Mouse (Mus musculus): Measurements from ENCODE around the gene Ankrd36. TPM values are rescaled to one million over a fixed set of nuclear protein-coding genes. Genes with fewer than 3 reads are reported as not detected.
"Not testable (repeated sequence)": the region's sequence is repeated elsewhere in the genome, so short reads cannot be mapped to it uniquely, and the experiment has no call there.

The Ankrd36 gene
- total RNA-seq (2015), result not detected in 2 replicates
- total RNA-seq (2017), result not detected in 2 replicates

- ATAC-seq (ENCODE audit: poor library complexity, severe bottlenecking), result no peak
Measured at GRCm38 (mm10) chr11:5569474-5569873, at the start of gene Ankrd36. Gene Ankrd36, plus strand, starts transcription at chr11:5569684.

- peak; percentile 92 for ATAC-seq (ENCODE audit: poor library complexity, severe bottlenecking)
Measured at GRCm38 (mm10) chr11:5520412-5521265, 48.8 kb upstream of the Ankrd36 start, which contains the start of gene Xbp1. Gene Xbp1, plus strand, starts transcription at chr11:5520659.

- ATAC-seq (ENCODE audit: poor library complexity, severe bottlenecking), result peak; percentile 16; the same call in 1 of the 2 replicates
Measured at GRCm38 (mm10) chr11:5521266-5521515, 48.3 kb upstream of the Ankrd36 start.

GRCm38 (mm10) chr11:5521516-5522291, 47.8 kb upstream of the Ankrd36 start:
- ATAC-seq (ENCODE audit: poor library complexity, severe bottlenecking), result peak; percentile 61

- ATAC-seq (ENCODE audit: poor library complexity, severe bottlenecking), result no peak
Measured at GRCm38 (mm10) chr11:5522798-5523415, 46.6 kb upstream of the Ankrd36 start.

GRCm38 (mm10) chr11:5525418-5525817, 44.1 kb upstream of the Ankrd36 start:
- no peak for ATAC-seq (ENCODE audit: poor library complexity, severe bottlenecking)

- ATAC-seq (ENCODE audit: poor library complexity, severe bottlenecking), result no peak
Measured at GRCm38 (mm10) chr11:5526573-5527439, 42.7 kb upstream of the Ankrd36 start.

- ATAC-seq (ENCODE audit: poor library complexity, severe bottlenecking), result no peak
Measured at GRCm38 (mm10) chr11:5527865-5528523, 41.5 kb upstream of the Ankrd36 start.

GRCm38 (mm10) chr11:5528841-5529240, 40.6 kb upstream of the Ankrd36 start:
- ATAC-seq (ENCODE audit: poor library complexity, severe bottlenecking), result no peak

GRCm38 (mm10) chr11:5530172-5530571, 39.3 kb upstream of the Ankrd36 start:
- no peak for ATAC-seq (ENCODE audit: poor library complexity, severe bottlenecking)

- no peak for ATAC-seq (ENCODE audit: poor library complexity, severe bottlenecking)
Measured at GRCm38 (mm10) chr11:5530717-5531116, 38.8 kb upstream of the Ankrd36 start.

GRCm38 (mm10) chr11:5533108-5533507, 36.4 kb upstream of the Ankrd36 start:
- no peak for ATAC-seq (ENCODE audit: poor library complexity, severe bottlenecking)

- not testable (repeated sequence) for ATAC-seq (ENCODE audit: poor library complexity, severe bottlenecking)
Measured at GRCm38 (mm10) chr11:5537454-5537853, 32.0 kb upstream of the Ankrd36 start.

- no peak for ATAC-seq (ENCODE audit: poor library complexity, severe bottlenecking)
Measured at GRCm38 (mm10) chr11:5540331-5540730, 29.2 kb upstream of the Ankrd36 start.

- ATAC-seq (ENCODE audit: poor library complexity, severe bottlenecking), result no peak
Measured at GRCm38 (mm10) chr11:5541230-5541798, 28.2 kb upstream of the Ankrd36 start.

- ATAC-seq (ENCODE audit: poor library complexity, severe bottlenecking), result peak; percentile 99
Measured at GRCm38 (mm10) chr11:5541799-5542481, 27.5 kb upstream of the Ankrd36 start, which contains the start of gene Ccdc117. Gene Ccdc117, minus strand, starts transcription at chr11:5542187.

GRCm38 (mm10) chr11:5542482-5543185, 26.9 kb upstream of the Ankrd36 start:
- no peak for ATAC-seq (ENCODE audit: poor library complexity, severe bottlenecking)

- no peak for ATAC-seq (ENCODE audit: poor library complexity, severe bottlenecking)
Measured at GRCm38 (mm10) chr11:5543281-5543680, 26.2 kb upstream of the Ankrd36 start.

Data from megakaryocyte, adult 5-6 weeks (primary cell).